Mouse (Mus musculus) CH12.LX (cell line): ENCODE measurements at regions not wholly inside any gene's neighbourhood (a gene's known extent, or its start where the extent isn't known, plus 50 kb on each side); places are given as distances from the start of the nearest gene placed in this dataset.

Source experiments
- DNase-seq: peaks from one replicate; pipeline ENCODE4 v3.0.0-alpha.2; 2013; ENCODE audit errors: extremely low read depth
- H3K27ac ChIP-seq: 2 replicates; pipeline ENCODE4 v1.5.1; 2012; ENCODE audit warnings: low read depth, mild to moderate bottlenecking, control low read depth, moderate library complexity; ENCODE audit not compliant: insufficient read depth
- H3K27me3 ChIP-seq: replicated peaks from 2 replicates; pipeline ENCODE3; 2012; ENCODE audit warnings: inconsistent platforms
- H3K36me3 ChIP-seq, 2 experiments: replicated peaks in 1 of 2; 2 replicates each; pipeline versions ENCODE3 to v1.6.1; 2012; ENCODE audit warnings: inconsistent platforms in 1 of 2, low read length in 1 of 2, mild to moderate bottlenecking in 1 of 2, mixed read lengths in 1 of 2, moderate library complexity in 1 of 2; ENCODE audit not compliant: control insufficient read depth in 1 of 2, insufficient read depth in 1 of 2
- H3K4me1 ChIP-seq, 2 experiments: 2 replicates each; pipeline ENCODE4 v1.6.1; 2012; ENCODE audit warnings: inconsistent platforms in 1 of 2, moderate library complexity in 1 of 2; ENCODE audit not compliant: insufficient read depth in 2 of 2, control insufficient read depth in 1 of 2
- H3K4me2 ChIP-seq: 2 replicates; pipeline ENCODE4 v1.6.1; 2012; ENCODE audit warnings: low read depth, mild to moderate bottlenecking, control low read depth; ENCODE audit not compliant: poor library complexity, insufficient read depth, severe bottlenecking
- H3K4me3 ChIP-seq, 3 experiments: fragments of 150-350 bp in 1 of 3; sonication (generic) in 1 of 3; replicated peaks in 1 of 3; 2 replicates each; pipeline versions ENCODE3 to v1.5.1; 2011 to 2012; ENCODE audit warnings: low read depth in 2 of 3, low read length in 2 of 3, mild to moderate bottlenecking in 2 of 3, moderate library complexity in 2 of 3, control low read depth in 1 of 3, improper control_type of control experiment in 1 of 3, inconsistent platforms in 1 of 3, mixed read lengths in 1 of 3; ENCODE audit not compliant: poor library complexity in 1 of 3
- H3K79me2 ChIP-seq: replicated peaks from 2 replicates; pipeline ENCODE4 v1.6.1; 2012; ENCODE audit warnings: mild to moderate bottlenecking, moderate library complexity; ENCODE audit not compliant: control insufficient read depth, poor library complexity, insufficient read depth, severe bottlenecking; ENCODE audit errors: extremely low read depth
- H3K9ac ChIP-seq: 2 replicates; pipeline ENCODE4 v1.6.1; 2012; ENCODE audit warnings: low read depth, mild to moderate bottlenecking, control low read depth, moderate library complexity; ENCODE audit not compliant: insufficient read depth
- H3K9me3 ChIP-seq: replicated peaks from 2 replicates; pipeline ENCODE3; 2012; ENCODE audit warnings: low read length, inconsistent platforms, mixed read lengths
- BHLHE40 ChIP-seq: IDR thresholded peaks from 2 replicates; pipeline ENCODE4 v1.6.1; 2011; ENCODE audit warnings: mild to moderate bottlenecking, low read depth, low read length, improper control_type of control experiment
- E2F4 ChIP-seq: IDR thresholded peaks from 2 replicates; pipeline ENCODE4 v1.6.1; 2011; ENCODE audit warnings: low read depth, low read length, improper control_type of control experiment; ENCODE audit not compliant: insufficient replicate concordance
- HCFC1 ChIP-seq: IDR thresholded peaks from 2 replicates; pipeline ENCODE4 v1.6.1; 2012; ENCODE audit warnings: low read depth, mild to moderate bottlenecking, inconsistent platforms, low read length, improper control_type of control experiment
- IRF4 ChIP-seq: IDR thresholded peaks from 2 replicates; pipeline ENCODE4 v1.6.1; 2014; ENCODE audit warnings: low read depth, mild to moderate bottlenecking, inconsistent platforms, low read length, improper control_type of control experiment
- JUND ChIP-seq: conservative IDR thresholded peaks from 2 replicates; pipeline ENCODE4 v1.6.1; 2011; ENCODE audit warnings: low read depth, low read length, improper control_type of control experiment
- KAT2A ChIP-seq: IDR thresholded peaks from 2 replicates; pipeline ENCODE4 v1.6.1; 2012; ENCODE audit warnings: low read length, improper control_type of control experiment, inconsistent platforms; ENCODE audit not compliant: insufficient replicate concordance
- MAFK ChIP-seq: IDR thresholded peaks from 2 replicates; pipeline ENCODE4 v1.6.1; 2011; ENCODE audit warnings: low read length, improper control_type of control experiment; ENCODE audit not compliant: insufficient replicate concordance
- MAX ChIP-seq: IDR thresholded peaks from 2 replicates; pipeline ENCODE4 v1.6.1; 2011; ENCODE audit warnings: low read length, improper control_type of control experiment
- MAZ ChIP-seq: IDR thresholded peaks from 2 replicates; pipeline ENCODE4 v1.6.1; 2012; ENCODE audit warnings: low read depth, mild to moderate bottlenecking, inconsistent platforms, low read length, improper control_type of control experiment, moderate library complexity
- MXI1 ChIP-seq: IDR thresholded peaks from 2 replicates; pipeline ENCODE4 v1.6.1; 2011; ENCODE audit warnings: mild to moderate bottlenecking, low read depth, low read length, improper control_type of control experiment
- MYC ChIP-seq: IDR thresholded peaks from 2 replicates; pipeline ENCODE4 v1.6.1; 2011; ENCODE audit warnings: low read depth, mild to moderate bottlenecking, improper control_type of control experiment, low read length
- POLR2A ChIP-seq: IDR thresholded peaks from 2 replicates; pipeline ENCODE4 v1.6.1; 2011; ENCODE audit warnings: low read depth, mild to moderate bottlenecking, improper control_type of control experiment, low read length
- RAD21 ChIP-seq: IDR thresholded peaks from 2 replicates; pipeline ENCODE4 v1.6.1; 2011; ENCODE audit warnings: low read depth, mild to moderate bottlenecking, low read length, improper control_type of control experiment, moderate library complexity
- RCOR1 ChIP-seq: conservative IDR thresholded peaks from 2 replicates; pipeline ENCODE4 v1.6.1; 2012; ENCODE audit warnings: low read depth, mild to moderate bottlenecking, inconsistent platforms, low read length, improper control_type of control experiment
- SMC3 ChIP-seq: IDR thresholded peaks from 2 replicates; pipeline ENCODE4 v1.6.1; 2011; ENCODE audit warnings: low read depth, low read length, improper control_type of control experiment
- TCF12 ChIP-seq: IDR thresholded peaks from 2 replicates; pipeline ENCODE4 v1.6.1; 2014; ENCODE audit warnings: low read depth, mild to moderate bottlenecking, inconsistent platforms, low read length, improper control_type of control experiment
- UBTF ChIP-seq: IDR thresholded peaks from 2 replicates; pipeline ENCODE4 v1.6.1; 2012; ENCODE audit warnings: low read depth, mild to moderate bottlenecking, inconsistent platforms, low read length, improper control_type of control experiment, moderate library complexity
- USF1 ChIP-seq: IDR thresholded peaks from 2 replicates; pipeline ENCODE4 v1.6.1; 2014; ENCODE audit warnings: low read depth, mild to moderate bottlenecking, inconsistent platforms, low read length, improper control_type of control experiment
- USF2 ChIP-seq: conservative IDR thresholded peaks from 2 replicates; pipeline ENCODE4 v1.6.1; 2011; ENCODE audit warnings: low read depth, low read length, improper control_type of control experiment
- ZC3H11A ChIP-seq: IDR thresholded peaks from 2 replicates; pipeline ENCODE4 v1.6.1; 2012; ENCODE audit warnings: low read depth, mild to moderate bottlenecking, inconsistent platforms, low read length, improper control_type of control experiment
- ZKSCAN1 ChIP-seq: IDR thresholded peaks from 2 replicates; pipeline ENCODE4 v1.6.1; 2012; ENCODE audit warnings: low read depth, inconsistent platforms, low read length, improper control_type of control experiment, borderline replicate concordance
- ZMIZ1 ChIP-seq: IDR thresholded peaks from 2 replicates; pipeline ENCODE4 v1.6.1; 2012; ENCODE audit warnings: low read depth, mild to moderate bottlenecking, inconsistent platforms, low read length, improper control_type of control experiment
- ZNF384 ChIP-seq: IDR thresholded peaks from 2 replicates; pipeline ENCODE4 v1.6.1; 2012; ENCODE audit warnings: low read depth, low read length, improper control_type of control experiment, inconsistent platforms
- dilution Hi-C: fragments of 300-500 bp; cut with MboI; formaldehyde crosslinking; loops from 2 replicates; pipeline ENCODE4 v1.14.3; 2020; ENCODE audit warnings: low sequenced_read_pairs; ENCODE audit not compliant: extremely low pct_unique_long_range_greater_than_20kb, extremely low pct_ligation_motif_present
- in situ Hi-C: fragments of 300-500 bp; cut with MboI; formaldehyde crosslinking; loops from 3 replicates; pipeline ENCODE4 v1.14.3; 2019; ENCODE audit warnings: low sequenced_read_pairs, low pct_ligation_motif_present, low pct_unique_long_range_greater_than_20kb, mixed read lengths

GRCm38 (mm10) chr16:71739104-71739503 lies 569.0 kb upstream of the Robo1 start:
- Histone ChIP-seq H3K36me3 (no peaks in the 10 kb centered on the region), H3K79me2 (no peaks in the 10 kb centered on the region), H3K4me2 (no peak overlapping the region), H3K4me3 (no peak overlapping the region), H3K27ac (no peak overlapping the region), H3K27me3 (no peaks in the 10 kb centered on the region), H3K9ac (no peak overlapping the region), H3K4me1 (no peaks in the 10 kb centered on the region), H3K9me3 (peaks cover 40% of the 10 kb centered on the region)
- dilution Hi-C loops (no loop called here), in situ Hi-C loops (no loop called here)
- TF ChIP-seq USF1 (no peak), MYC (no peak), ZNF384 (no peak), HCFC1 (no peak), BHLHE40 (no peak), MAZ (no peak), RCOR1 (no peak), SMC3 (no peak), ZC3H11A (no peak), POLR2A (no peak), USF2 (no peak), RAD21 (no peak), MAFK (no peak), KAT2A (no peak), TCF12 (no peak), MXI1 (no peak), ZKSCAN1 (no peak), ZMIZ1 (no peak), IRF4 (no peak), JUND (no peak)
- DNase-seq = no peak

GRCm38 (mm10) chr16:71780945-71781344 lies 527.2 kb upstream of the Robo1 start:
- H3K36me3 ChIP-seq = no peaks in the 10 kb centered on the region
- no peak overlapping the region for H3K27ac ChIP-seq
- dilution Hi-C loops = no loop called here
- no peaks in the 10 kb centered on the region for H3K79me2 ChIP-seq
- DNase-seq = no peak
- no peak overlapping the region for H3K4me2 ChIP-seq
- no peak overlapping the region for H3K4me3 ChIP-seq
- in situ Hi-C loops = no loop called here
- TF ChIP-seq E2F4 (no peak), MAX (no peak), JUND (no peak), UBTF (no peak)
- TF ChIP-seq, all 38 proteins: peak for 0
- Histone ChIP-seq H3K27me3 (no peaks in the 10 kb centered on the region), H3K9me3 (peaks cover 31% of the 10 kb centered on the region), H3K9ac (no peak overlapping the region), H3K4me1 (no peaks in the 10 kb centered on the region)
